Mouse (Mus musculus) lung, postnatal 4 days (tissue): ENCODE measurements around the gene Suclg1.

Experiments
- DNase-seq, 2 experiments: peaks; one replicate each; pipeline ENCODE4 v3.0.0; 2021

Suclg1 gene

GRCm38 (mm10) chr6:73251336-73251735 lies 3.2 kb downstream of the Suclg1 start:
- no peak for DNase-seq

GRCm38 (mm10) chr6:73252396-73252795 lies 4.2 kb downstream of the Suclg1 start:
- no peak for DNase-seq

GRCm38 (mm10) chr6:73253006-73253405 lies 4.8 kb downstream of the Suclg1 start:
- no peak for DNase-seq

GRCm38 (mm10) chr6:73253584-73253983 lies 5.4 kb downstream of the Suclg1 start:
- no peak for DNase-seq

- no peak for DNase-seq
Measured at GRCm38 (mm10) chr6:73254307-73255228, 6.4 kb downstream of the Suclg1 start.

GRCm38 (mm10) chr6:73257068-73257467 lies 8.9 kb downstream of the Suclg1 start:
- DNase-seq: no peak

- DNase-seq: no peak
Measured at GRCm38 (mm10) chr6:73260110-73260509, 11.9 kb downstream of the Suclg1 start.

- no peak for DNase-seq
Measured at GRCm38 (mm10) chr6:73264801-73265200, 16.6 kb downstream of the Suclg1 start.

GRCm38 (mm10) chr6:73267738-73268311 lies 19.6 kb downstream of the Suclg1 start:
- no peak for DNase-seq

GRCm38 (mm10) chr6:73269374-73269773 lies 21.2 kb downstream of the Suclg1 start:
- no peak for DNase-seq

- DNase-seq: peak; percentile 30 to 77
Measured at GRCm38 (mm10) chr6:73271546-73272091, 23.4 kb downstream of the Suclg1 start.

- no peak for DNase-seq
Measured at GRCm38 (mm10) chr6:73275002-73275401, 26.8 kb downstream of the Suclg1 start.

- no peak for DNase-seq
Measured at GRCm38 (mm10) chr6:73279681-73280080, 31.5 kb downstream of the Suclg1 start.

GRCm38 (mm10) chr6:73280546-73281115 lies 32.4 kb downstream of the Suclg1 start:
- DNase-seq: no peak

GRCm38 (mm10) chr6:73286326-73286725 lies 38.1 kb downstream of the Suclg1 start:
- DNase-seq: no peak

GRCm38 (mm10) chr6:73306837-73307236 lies 58.7 kb downstream of the Suclg1 start:
- no peak for DNase-seq

- DNase-seq: no peak
Measured at GRCm38 (mm10) chr6:73308685-73309520, 60.7 kb downstream of the Suclg1 start.

GRCm38 (mm10) chr6:73311335-73311734 lies 63.2 kb downstream of the Suclg1 start:
- DNase-seq: no peak

- no peak for DNase-seq
Measured at GRCm38 (mm10) chr6:73311786-73312185, 63.6 kb downstream of the Suclg1 start.

GRCm38 (mm10) chr6:73314923-73315603 lies 66.9 kb downstream of the Suclg1 start:
- DNase-seq: peak; percentile 74 to 79

GRCm38 (mm10) chr6:73322306-73322705 lies 74.1 kb downstream of the Suclg1 start:
- no peak for DNase-seq
